Mouse (Mus musculus): ENCODE data around the gene Cic. TPM values are rescaled to one million over a fixed set of nuclear protein-coding genes. Genes with fewer than 3 reads are reported as not detected.
A peak's percentile ranks its signal among the peaks of the same experiment; 100 is the strongest.

The Cic gene
- total RNA-seq, 2 experiments from 2014 or later: 215 to 228 TPM

DNA sequence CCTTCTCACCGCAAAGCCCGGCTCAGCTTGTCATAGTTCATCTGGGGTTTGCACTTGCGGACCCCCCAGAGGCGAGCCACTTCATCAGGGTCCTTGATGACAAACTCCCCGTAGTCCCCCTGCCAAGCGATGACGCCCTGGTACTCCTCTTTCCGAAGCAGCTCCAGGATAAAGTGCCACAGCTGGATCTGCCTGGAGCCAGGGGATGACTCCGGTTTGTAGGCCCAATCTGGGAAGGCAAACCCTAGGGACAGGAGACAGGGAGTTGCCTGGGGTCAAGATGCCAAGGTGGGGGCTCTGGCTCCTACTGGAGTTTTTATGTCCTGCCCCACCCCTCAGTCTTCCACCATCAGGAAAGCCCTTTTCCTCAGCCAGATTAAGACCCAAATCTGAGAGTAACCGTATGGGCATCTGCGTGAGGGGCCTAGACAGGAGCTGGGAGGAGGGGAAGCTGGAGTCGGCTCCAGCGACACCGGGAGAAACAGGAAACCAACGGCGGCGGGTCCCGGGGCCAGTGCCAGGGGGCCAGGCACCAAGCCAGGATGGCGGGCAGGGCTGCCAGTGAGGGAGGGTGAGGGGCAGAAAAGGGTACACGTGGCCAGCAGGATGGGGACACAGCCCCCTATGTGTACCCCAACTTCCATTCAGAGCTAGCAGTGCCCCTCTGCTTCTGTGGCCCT lies 21.3 kb upstream of the Cic start:
- intact Hi-C loops (cut with DNase I): no loop called here
- DNase-seq (ENCODE audit: extremely low spot score in 1 of 2, low spot score in 2 of 2): peak; percentile 55 to 76
- no peak for TF ChIP-seq CTCF (IDR thresholded peaks at IDR 0.05)
- Histone ChIP-seq H3K4me3 (peak overlapping the region; percentile 75), H3K27ac (peak overlapping the region; percentile 99)

DNA sequence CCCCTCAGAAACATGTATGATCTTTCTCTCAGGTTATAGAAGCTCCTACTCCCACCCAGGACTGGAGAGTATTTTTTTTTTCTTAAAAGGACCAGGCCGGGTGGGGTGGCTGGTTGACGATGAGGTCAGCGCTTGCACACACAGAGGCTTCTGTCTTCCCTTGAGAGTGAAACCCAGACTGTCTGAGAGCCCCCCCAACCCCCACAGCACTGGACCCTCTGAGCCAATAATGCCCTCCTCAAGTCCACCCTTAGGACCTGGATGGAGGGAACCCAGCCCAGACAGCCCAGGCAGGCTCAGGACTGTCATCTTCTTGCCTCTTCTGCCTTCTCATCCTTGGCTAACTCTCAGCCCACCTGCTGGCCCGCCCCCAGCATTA lies 20.8 kb upstream of the Cic start:
- peak overlapping the region; percentile 99 for H3K27ac ChIP-seq
- no peak for DNase-seq (ENCODE audit: extremely low spot score in 1 of 2, low spot score in 2 of 2)
- intact Hi-C loops (cut with DNase I): no loop called here
- no peak for TF ChIP-seq CTCF (IDR thresholded peaks at IDR 0.05)
- peak overlapping the region; percentile 75 for H3K4me3 ChIP-seq

DNA sequence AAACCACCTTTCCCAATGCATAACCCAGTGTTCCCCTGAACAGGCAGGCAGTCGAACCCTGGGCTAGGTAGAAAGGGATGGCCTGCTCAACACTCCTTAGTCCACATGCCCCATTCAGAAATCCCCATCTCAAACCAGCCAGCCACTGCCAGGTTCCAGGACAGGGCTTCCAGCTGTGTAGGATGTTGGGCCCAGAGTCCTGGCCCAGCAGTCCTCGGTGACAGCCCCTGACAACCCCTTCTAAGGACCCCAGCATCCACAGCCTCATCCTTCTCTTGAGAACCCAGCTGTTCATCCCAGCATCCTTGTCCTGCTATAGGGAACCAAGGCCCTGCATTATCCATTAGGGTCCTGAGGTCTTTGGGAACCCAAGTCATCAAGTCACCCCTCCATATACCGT lies 20.0 kb upstream of the Cic start:
- peak overlapping the region; percentile 75 for H3K4me3 ChIP-seq
- no peak for DNase-seq (ENCODE audit: extremely low spot score in 1 of 2, low spot score in 2 of 2)
- intact Hi-C loops (cut with DNase I): no loop called here
- no peak for TF ChIP-seq CTCF (IDR thresholded peaks at IDR 0.05)
- H3K27ac ChIP-seq: peak overlapping the region; percentile 99

DNA sequence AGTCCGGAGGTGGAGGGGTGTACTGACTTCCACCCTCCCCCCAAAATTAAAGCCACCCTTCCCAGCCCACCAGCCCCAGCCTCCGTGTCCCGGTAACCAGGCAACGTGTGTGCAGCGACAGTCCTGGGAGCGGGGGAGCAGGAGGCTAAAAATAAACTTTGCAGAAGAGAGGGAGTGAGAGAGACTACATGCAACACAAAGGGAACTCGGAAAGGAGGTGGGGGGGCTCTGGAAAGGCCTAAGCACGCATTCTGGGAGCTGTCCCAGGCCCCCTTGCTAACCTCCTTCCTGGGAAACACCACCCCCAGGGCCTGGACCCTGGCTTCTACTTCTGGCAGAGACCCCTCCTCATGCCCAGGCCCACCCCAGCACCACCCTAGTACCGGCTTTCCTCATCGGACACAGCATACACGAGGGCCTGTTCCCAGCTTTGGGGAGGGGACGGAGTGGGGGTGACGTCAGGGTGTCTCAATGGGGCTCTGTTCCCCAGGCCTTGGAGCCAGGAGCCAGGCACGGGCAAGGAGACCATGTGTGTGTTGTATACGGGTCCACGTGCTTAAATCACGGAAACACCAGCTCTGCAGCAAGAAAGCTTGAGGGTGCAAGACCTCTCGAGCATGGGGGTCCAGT lies 19.4 kb upstream of the Cic start:
- Histone ChIP-seq H3K4me3 (peak overlapping the region; percentile 75), H3K27ac (peak overlapping the region; percentile 99)
- no peak for TF ChIP-seq CTCF (IDR thresholded peaks at IDR 0.05)
- peak in 1 of 2 experiments; percentile 75 for DNase-seq (ENCODE audit: extremely low spot score in 1 of 2, low spot score in 2 of 2)
- intact Hi-C loops (cut with DNase I): loop anchor here (1.0 kb wide), 1 partner anchor 30 kb away; no protein-coding TSS in a partner anchor

DNA sequence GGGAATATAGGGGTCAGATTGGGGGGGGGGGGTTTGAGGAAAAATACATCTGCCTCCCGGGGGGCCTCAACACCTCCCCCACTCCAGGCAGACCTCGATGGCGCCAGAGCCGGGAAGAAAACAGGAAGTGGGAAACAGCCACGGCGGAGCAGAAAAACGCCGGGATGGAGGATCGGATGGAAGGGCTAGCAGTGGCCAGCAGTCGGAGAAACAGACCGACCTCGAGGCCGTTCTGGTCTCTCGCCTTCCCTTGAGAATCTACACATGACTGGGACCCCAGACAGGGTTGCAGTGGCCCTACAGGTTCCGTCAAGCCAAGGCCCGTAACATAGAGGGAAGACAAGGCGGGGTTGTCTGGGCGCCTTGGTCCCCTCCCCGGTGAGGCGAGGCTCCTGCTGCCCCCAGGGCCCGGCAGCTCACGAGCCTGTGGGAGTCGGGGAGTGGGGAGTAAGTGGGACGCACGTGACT lies 18.6 kb upstream of the Cic start:
- H3K4me3 ChIP-seq: peak overlapping the region; percentile 75
- intact Hi-C loops (cut with DNase I): loop anchor here (1.0 kb wide), 1 partner anchor 29 kb away; no protein-coding TSS in a partner anchor
- peak overlapping the region; percentile 99 for H3K27ac ChIP-seq
- no peak for TF ChIP-seq CTCF (IDR thresholded peaks at IDR 0.05)
- DNase-seq (ENCODE audit: extremely low spot score in 1 of 2, low spot score in 2 of 2): no peak

DNA sequence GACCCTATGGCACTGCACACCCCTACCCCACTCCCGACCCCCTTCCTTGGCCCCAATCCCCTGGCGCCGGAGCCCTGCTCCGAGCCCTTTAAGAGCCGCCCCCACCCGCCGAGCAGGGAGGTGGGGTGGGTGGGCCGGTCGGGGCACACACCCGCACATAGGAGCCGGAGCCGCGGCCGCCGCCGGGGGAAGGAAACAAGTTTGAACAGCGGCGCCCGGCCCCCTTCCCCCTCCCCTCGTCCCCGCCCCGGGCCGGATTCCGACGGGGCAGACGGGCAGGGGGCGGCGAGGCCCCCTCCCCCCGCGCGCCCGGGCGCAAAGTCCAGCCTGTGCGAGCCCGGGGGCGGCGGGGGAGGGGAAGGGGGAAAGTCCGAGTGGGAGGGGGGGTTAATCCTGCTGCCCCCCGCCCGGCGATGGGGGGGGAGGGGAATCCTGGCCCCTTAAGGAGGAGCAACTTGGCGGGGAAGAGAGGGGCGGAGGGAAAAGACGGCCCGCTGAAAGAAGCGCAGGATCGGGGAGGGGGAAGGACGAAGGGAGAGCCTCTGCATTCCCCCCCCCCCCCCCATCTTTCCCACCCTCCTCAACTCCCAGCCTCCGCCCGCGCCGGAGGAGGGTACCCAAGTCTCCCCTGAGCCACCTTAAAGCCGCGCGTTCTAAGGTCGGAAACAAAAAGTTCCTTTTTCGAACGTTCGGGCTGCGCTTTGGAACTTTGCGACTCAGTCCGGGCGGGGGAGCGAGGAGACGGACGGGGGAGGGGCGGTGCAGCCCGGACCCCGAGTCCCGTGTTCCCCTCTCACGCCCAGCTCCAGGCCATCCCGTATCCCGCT lies 18.0 kb upstream of the Cic start:
- Histone ChIP-seq H3K4me3 (peak overlapping the region; percentile 75), H3K27ac (peak overlapping the region; percentile 99)
- intact Hi-C loops (cut with DNase I): no loop called here
- peak; percentile 69 to 75 for DNase-seq (ENCODE audit: extremely low spot score in 1 of 2, low spot score in 2 of 2)
- no peak for TF ChIP-seq CTCF (IDR thresholded peaks at IDR 0.05)

DNA sequence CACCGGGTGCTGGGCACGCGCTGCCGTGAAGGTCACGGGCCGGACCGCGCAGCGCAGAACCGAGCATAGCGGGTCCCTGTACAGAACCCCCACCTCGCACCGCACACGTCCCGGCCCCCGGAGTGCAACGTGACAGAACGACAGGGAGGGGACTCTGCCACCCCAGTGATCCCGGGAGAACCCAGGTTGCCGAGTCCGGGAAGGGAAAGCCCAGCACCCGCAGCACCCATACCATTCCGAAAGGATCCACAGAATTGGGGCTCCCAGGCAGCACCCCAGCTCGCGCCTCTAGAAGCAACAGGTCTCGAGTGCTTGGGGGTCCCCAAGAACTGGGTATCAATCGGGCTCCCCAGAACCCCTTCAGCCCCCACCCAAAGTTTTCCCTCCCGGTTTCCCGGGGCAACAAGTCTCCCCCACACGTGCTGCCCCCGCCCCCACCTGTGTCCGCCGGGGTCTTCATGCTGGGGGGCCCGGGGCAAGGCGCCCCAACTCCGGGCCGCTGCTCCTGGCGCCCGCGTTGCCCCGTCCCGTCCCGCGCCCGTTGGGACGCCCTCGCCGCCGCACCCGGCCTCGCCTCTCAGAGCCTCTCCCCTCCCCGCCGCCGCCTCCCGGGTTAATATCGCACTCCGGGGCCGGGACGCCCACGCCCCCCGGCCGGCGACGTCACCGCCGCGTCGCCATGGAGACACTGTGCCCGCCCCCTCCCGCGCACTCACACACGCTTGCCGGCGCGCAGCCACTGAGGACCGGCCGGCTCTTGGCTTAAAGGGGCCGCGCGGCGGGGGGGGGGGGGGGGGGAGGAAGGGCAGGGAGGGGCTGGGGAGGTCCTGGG lies 17.1 kb upstream of the Cic start, which contains the start of gene Erf:
Gene Erf, minus strand, starts transcription at position 621 of the 832 bp plus-strand sequence.
- peak within 1 kb of the TSS; percentile 75 for H3K4me3 ChIP-seq
- TF ChIP-seq CTCF (IDR thresholded peaks at IDR 0.05): no peak
- intact Hi-C loops (cut with DNase I): no loop called here
- peak within 1 kb of the TSS; percentile 99 for H3K27ac ChIP-seq
- peak; percentile 97 to 98 for DNase-seq (ENCODE audit: extremely low spot score in 1 of 2, low spot score in 2 of 2)

DNA sequence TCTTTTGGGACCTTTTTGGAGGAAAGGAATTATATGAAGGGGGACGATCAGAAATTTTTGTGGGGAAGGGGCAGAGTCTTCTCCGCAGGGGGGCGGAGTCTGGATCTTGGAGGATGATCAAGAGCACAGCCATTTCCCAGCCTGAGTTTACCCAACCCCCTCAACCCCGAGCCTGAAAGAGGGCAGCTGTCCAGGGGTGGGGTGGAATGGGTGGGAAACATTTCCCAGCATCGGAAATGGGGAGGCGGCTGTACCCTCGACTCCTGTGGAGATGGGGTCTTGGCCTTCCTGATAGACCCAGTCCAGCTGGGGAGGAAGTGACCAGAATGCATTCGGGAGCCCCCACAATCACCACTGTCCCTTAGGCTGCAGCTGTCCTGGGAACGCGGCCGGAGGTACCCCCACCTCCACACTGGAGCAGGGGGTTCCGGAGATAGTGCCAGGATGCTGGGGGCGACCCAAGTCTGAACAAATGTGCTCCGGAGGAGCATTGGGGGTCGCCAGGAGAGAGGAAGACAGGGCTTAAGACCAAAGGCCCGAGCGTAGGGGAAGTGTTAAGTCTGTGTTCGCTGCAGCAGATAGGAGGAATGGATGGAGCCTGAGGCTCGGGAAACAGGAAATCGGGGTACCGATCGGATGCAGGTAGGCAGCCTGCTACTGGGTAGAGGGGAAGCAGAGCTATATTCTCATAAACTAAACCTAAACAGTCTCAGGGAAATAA lies 16.3 kb upstream of the Cic start:
- TF ChIP-seq CTCF (IDR thresholded peaks at IDR 0.05): no peak
- Histone ChIP-seq H3K4me3 (peak overlapping the region; percentile 75), H3K27ac (peak overlapping the region; percentile 96)
- peak in 1 of 2 experiments; percentile 28 for DNase-seq (ENCODE audit: extremely low spot score in 1 of 2, low spot score in 2 of 2)
- intact Hi-C loops (cut with DNase I): no loop called here

DNA sequence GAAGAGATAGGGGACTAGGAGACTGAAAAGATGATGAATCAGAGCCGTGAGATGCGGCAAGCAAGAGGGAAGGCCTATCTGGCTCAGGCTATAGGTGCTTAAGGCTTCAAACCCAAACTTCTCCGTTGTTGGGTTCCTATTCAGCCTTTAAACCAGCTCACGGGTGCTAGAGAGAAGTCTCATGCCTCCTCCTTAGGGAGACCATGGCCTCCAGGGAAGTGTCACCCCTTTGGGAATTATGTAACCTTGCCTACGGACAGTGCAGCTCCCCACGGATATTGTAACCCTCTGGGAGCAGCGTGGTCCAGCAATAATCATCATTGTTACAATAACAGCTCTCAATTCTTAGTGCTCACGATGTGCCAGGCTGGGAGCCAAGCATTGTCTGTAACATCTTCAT lies 15.7 kb upstream of the Cic start:
- no peak for DNase-seq (ENCODE audit: extremely low spot score in 1 of 2, low spot score in 2 of 2)
- intact Hi-C loops (cut with DNase I): loop anchor here (1.0 kb wide), 1 partner anchor 15 kb away; the partner anchor contains the start of gene Cic
- peak overlapping the region; percentile 75 for H3K4me3 ChIP-seq
- TF ChIP-seq CTCF (IDR thresholded peaks at IDR 0.05): no peak
- H3K27ac ChIP-seq: peak overlapping the region; percentile 96

DNA sequence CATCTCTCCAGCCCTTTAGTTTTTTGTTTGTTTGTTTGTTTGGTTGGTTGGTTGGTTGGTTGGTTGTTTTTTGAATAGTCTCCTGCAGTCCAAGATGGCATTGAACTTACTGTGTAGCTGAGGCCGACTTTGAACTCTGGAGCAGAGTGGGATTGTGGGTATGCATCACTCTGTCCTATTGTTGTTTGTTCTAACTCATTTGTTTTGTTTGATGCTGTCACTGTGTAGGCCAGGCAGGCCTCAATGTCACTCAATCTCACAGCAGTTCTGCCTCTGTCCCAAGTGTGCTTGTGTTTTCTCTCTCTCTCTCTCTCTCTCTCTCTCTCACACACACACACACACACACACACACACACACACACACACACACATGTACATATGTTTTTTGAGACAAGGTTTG lies 5.6 kb upstream of the Cic start:
- DNase-seq (ENCODE audit: extremely low spot score in 1 of 2, low spot score in 2 of 2): no peak
- H3K27ac ChIP-seq: no peak overlapping the region
- TF ChIP-seq CTCF (IDR thresholded peaks at IDR 0.05): no peak

More for the DNA sequence above, 5.6 kb upstream of the Cic start:
- intact Hi-C loops (cut with DNase I): no loop called here
- H3K4me3 ChIP-seq: no peak overlapping the region

All from left cerebral cortex, adult 2 months (tissue).